Mouse (Mus musculus) G1E (cell line): ENCODE results near the gene Foxo1. TPM values are rescaled to one million over a fixed set of nuclear protein-coding genes. Genes with fewer than 3 reads are reported as not detected.

Experiments
- ATAC-seq: 2 replicates; pipeline ENCODE4 v1.8.0; 2016; ENCODE audit warnings: mild to moderate bottlenecking; ENCODE audit not compliant: insufficient number of reproducible peaks, poor library complexity, low FRiP score, severe bottlenecking; ENCODE audit errors: extremely low read depth
- DNase-seq: peaks from one replicate; pipeline ENCODE4 v3.0.0; 2012; ENCODE audit warnings: low spot score
- H3K27me3 ChIP-seq: 2 replicates; pipeline ENCODE4 v1.6.1; 2012; ENCODE audit warnings: mild to moderate bottlenecking, low read length, inconsistent platforms; ENCODE audit not compliant: insufficient read depth
- H3K36me3 ChIP-seq: replicated peaks from 2 replicates; pipeline ENCODE3; 2012; ENCODE audit warnings: mild to moderate bottlenecking, inconsistent platforms
- H3K4me1 ChIP-seq: 2 replicates; pipeline ENCODE4 v1.6.1; 2012; ENCODE audit warnings: low read depth, low read length, inconsistent platforms, mixed read lengths; ENCODE audit not compliant: insufficient read depth
- H3K4me3 ChIP-seq: 2 replicates; pipeline ENCODE4 v1.5.1; 2012; ENCODE audit warnings: low read depth, mild to moderate bottlenecking, inconsistent platforms, low read length, moderate library complexity, mixed read lengths
- H3K9me3 ChIP-seq: replicated peaks from 2 replicates; pipeline ENCODE4 v1.6.1; 2012; ENCODE audit warnings: inconsistent platforms
- CTCF ChIP-seq: IDR thresholded peaks from 2 replicates; pipeline ENCODE4 v1.5.1; 2012; ENCODE audit warnings: low read depth, low read length, inconsistent platforms, mixed read lengths
- GATA1 ChIP-seq: IDR thresholded peaks from 2 replicates; pipeline ENCODE4 v1.6.1; 2012; ENCODE audit warnings: borderline replicate concordance, low read length, inconsistent platforms, mixed read lengths
- GATA2 ChIP-seq: IDR thresholded peaks from 2 replicates; pipeline ENCODE4 v1.6.1; 2012; ENCODE audit warnings: low read depth, low read length, inconsistent platforms, borderline replicate concordance
- POLR2AphosphoS5 ChIP-seq: IDR thresholded peaks from 2 replicates; pipeline ENCODE4 v1.6.1; 2012; ENCODE audit warnings: low read depth, low read length, inconsistent platforms; ENCODE audit not compliant: insufficient replicate concordance
- TAL1 ChIP-seq: conservative IDR thresholded peaks from 2 replicates; pipeline ENCODE4 v1.6.1; 2012; ENCODE audit warnings: low read depth, low read length, inconsistent platforms, mixed read lengths
- polyA plus RNA-seq: library from polyadenylated mRNA; stranded (reverse); fragments of >175 nt; gene quantifications from 2 replicates; pipeline ENCODE4 v1.2.3, GENCODE M21; 2012
- total RNA-seq, 2 experiments: library from RNA; stranded (forward) in 1 of 2; stranded (reverse) in 1 of 2; fragments of 200-1000 nt in 1 of 2; fragments of >200 nt in 1 of 2; fragmentation: Nextera tagmentation in 1 of 2; gene quantifications; 2 replicates each; pipeline ENCODE4 v1.2.3; 2014 to 2017

The Foxo1 gene
- not detected in 2 replicates for total RNA-seq (2014; fragmentation: Nextera tagmentation)
- 0.06 and 0.11 TPM in 2 replicates for total RNA-seq (2017)
- not detected in 2 replicates for polyA plus RNA-seq

DNA sequence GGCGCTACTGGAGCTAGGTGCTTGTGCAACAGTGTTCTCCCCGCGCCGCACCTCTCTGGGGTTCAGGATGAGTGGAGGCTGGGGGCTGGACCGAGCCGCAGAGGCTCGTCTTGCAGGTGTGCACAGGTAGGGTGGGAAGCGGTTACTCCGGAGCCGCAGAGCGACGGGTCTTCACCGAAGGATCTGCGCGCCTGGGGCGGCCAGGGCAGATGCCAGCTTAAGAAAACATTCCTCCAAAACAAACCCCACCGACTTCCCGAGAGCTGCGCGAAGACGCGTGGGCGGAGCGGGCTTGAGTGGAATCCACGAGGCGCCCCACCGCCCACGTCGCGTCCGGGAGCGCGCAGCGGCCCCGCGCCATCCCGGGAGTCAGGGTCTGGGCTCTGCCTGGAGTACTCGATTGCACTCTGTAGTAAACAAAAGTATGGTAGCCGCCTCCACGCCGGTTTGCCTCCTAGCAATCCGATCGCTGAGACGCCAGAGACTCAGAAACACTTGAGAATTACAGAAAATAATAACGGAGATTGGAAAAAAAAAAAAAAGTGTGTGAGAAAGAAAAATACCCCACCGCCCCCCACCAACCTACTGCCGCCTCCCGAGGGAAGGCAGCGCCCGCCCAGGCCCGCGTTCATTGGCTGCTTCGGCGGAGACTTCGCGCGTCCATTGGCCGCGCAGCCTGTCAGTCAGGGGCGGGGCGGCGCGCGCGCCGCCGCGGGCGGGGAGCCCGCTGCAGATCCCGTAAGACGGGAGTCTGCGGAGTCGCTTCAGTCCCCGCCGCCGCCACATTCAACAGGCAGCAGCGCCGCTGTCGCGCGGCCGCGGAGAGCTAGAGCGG, at the start of gene Foxo1:
TSS of gene Foxo1 (plus strand) at position 685 of the 835 bp plus-strand sequence.
- H3K27me3 ChIP-seq: peaks cover 3% of the 10 kb centered on the region; the same call in 1 of the 2 replicates
- H3K4me3 ChIP-seq: no peak within 1 kb of the TSS; the same call in 1 of the 2 replicates
- no peak for ATAC-seq
- TF ChIP-seq CTCF: no peak
- no peak for TF ChIP-seq GATA1
- TF ChIP-seq TAL1: no peak
- TF ChIP-seq POLR2AphosphoS5: no peak
- TF ChIP-seq GATA2: no peak
- no peak for DNase-seq
- H3K4me1 ChIP-seq: no peaks in the 10 kb centered on the region
- H3K36me3 ChIP-seq: no peaks in the 10 kb centered on the region
- H3K9me3 ChIP-seq: peaks cover 45% of the 10 kb centered on the region

DNA sequence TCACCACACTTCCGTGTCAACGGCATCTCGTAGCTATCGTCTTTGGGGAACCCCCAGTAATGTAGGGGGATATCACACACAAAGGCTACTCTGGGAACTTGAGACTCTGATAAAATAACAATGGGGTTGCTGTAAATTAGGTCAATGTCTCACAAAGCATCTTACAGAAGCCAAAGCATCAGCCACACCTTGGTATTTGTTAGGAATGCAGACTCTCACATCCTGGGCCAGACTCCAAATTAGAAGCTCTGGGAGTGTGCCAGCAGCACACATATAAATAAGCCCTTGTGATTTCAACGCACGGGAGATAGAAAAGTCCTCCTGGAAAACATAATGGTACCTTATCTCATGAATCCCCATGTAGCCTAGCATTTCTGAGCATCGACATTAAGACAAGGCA, 49.3 kb upstream of the Foxo1 start:
- H3K27me3 ChIP-seq: no peaks in the 10 kb centered on the region
- no peak for DNase-seq
- ATAC-seq: no peak
- TF ChIP-seq TAL1 (no peak), GATA1 (no peak), POLR2AphosphoS5 (no peak), GATA2 (no peak), CTCF (no peak)
- H3K4me1 ChIP-seq: no peaks in the 10 kb centered on the region
- H3K36me3 ChIP-seq: no peaks in the 10 kb centered on the region
- H3K4me3 ChIP-seq: no peak overlapping the region
- peaks cover 17% of the 10 kb centered on the region for H3K9me3 ChIP-seq

DNA sequence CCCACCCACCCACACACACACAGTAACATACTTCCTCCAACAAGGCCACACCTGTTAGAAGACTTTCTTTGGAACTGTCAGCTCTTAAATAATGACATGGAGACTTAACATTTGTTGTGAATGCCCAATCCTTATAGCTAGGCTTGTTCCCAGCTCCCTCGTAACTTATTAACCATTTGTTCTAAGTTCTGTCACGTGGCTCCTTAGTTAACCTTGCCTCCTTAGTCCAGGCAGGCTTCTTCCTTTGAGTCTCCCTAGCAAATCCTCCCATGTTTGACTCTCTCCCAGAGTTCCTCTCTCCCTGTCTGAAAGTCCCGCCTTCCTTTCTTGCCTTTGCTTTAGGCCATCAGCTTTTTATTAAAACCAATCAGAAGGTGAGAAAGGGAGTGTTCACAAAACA, 47.1 kb upstream of the Foxo1 start:
- no peaks in the 10 kb centered on the region for H3K36me3 ChIP-seq
- no peak overlapping the region for H3K4me3 ChIP-seq
- no peak for DNase-seq
- no peak for TF ChIP-seq CTCF
- no peak for TF ChIP-seq GATA2
- TF ChIP-seq GATA1: no peak
- TF ChIP-seq POLR2AphosphoS5: no peak
- no peak for TF ChIP-seq TAL1
- no peak for ATAC-seq
- H3K4me1 ChIP-seq: no peaks in the 10 kb centered on the region
- peaks cover 9% of the 10 kb centered on the region for H3K9me3 ChIP-seq
- H3K27me3 ChIP-seq: no peaks in the 10 kb centered on the region

DNA sequence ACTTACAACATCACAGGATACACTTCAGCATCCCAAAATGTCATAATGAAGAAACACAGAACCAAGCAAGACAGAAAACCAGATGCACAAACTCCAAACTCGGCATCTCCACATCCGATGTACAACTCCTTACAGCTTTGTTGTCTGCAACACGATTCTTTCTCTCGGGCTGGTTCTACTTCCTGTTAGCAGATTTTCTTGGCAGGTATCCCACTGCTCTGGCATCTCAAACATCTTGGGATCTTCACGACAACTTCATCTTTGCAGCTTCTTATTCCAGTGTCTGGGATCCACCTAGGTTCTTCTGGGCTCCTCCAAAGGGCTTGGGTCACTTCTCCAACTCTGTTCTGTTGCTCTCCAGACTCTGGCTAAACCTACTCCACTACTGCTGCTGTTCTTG, 46.2 kb upstream of the Foxo1 start:
- no peaks in the 10 kb centered on the region for H3K36me3 ChIP-seq
- H3K27me3 ChIP-seq: no peaks in the 10 kb centered on the region
- no peaks in the 10 kb centered on the region for H3K4me1 ChIP-seq
- no peak for DNase-seq
- TF ChIP-seq POLR2AphosphoS5: no peak
- no peak for TF ChIP-seq CTCF
- no peak for TF ChIP-seq GATA2
- TF ChIP-seq GATA1: no peak
- TF ChIP-seq TAL1: no peak
- ATAC-seq: no peak
- peaks cover 5% of the 10 kb centered on the region; the same call in 1 of the 2 replicates for H3K9me3 ChIP-seq
- H3K4me3 ChIP-seq: no peak overlapping the region

DNA sequence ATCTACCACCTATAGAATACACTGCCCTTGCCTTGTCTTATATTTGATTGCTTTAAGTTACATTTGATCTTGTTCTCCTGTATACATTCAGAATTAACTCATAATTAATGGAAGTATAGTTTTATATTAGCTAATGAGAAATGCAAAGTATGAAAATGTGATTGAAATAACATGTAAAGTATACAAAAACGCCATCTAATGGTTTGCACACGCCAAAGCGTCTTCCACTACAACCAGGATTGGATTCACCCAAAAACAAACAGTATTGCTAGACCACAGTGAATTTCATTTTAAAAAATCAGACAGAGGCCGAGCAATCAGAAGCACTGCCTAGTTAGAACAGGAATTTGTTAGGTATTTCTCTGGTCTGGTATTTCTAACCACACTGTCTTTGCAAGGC, 31.6 kb upstream of the Foxo1 start:
- DNase-seq (no peak), ATAC-seq (no peak)
- H3K27me3 ChIP-seq: no peaks in the 10 kb centered on the region
- H3K36me3 ChIP-seq: no peaks in the 10 kb centered on the region
- TF ChIP-seq GATA2 (no peak), GATA1 (no peak), CTCF (no peak)
- H3K4me3 ChIP-seq: no peak overlapping the region
- H3K4me1 ChIP-seq: no peaks in the 10 kb centered on the region
- H3K9me3 ChIP-seq: no peaks in the 10 kb centered on the region

DNA sequence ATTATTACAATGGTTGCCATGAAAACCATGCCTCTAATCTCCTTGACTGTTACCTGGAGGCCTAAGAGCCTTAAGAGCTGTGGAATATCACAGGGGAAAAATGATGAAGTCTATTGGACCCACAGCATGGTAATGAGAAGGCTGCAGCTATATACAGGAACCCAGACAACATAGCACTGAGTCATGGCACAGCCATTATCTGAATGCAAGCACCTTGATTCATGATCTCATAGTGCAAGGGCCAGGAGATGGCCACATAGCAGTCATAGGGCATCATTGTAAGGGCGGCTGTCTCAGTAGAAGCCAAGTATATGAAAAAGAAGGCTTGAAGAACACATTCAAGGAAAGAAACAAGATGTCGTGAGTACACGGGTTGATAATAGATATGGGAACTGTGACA, 31.0 kb upstream of the Foxo1 start:
- DNase-seq (no peak), ATAC-seq (no peak)
- TF ChIP-seq GATA2 (no peak), CTCF (no peak), TAL1 (no peak), GATA1 (no peak), POLR2AphosphoS5 (no peak)
- H3K4me1 ChIP-seq: no peaks in the 10 kb centered on the region
- H3K4me3 ChIP-seq: no peak overlapping the region
- H3K9me3 ChIP-seq: 0 out of 2 replicates have a peak, but pooled peaks cover 3% of the 10 kb centered on the region
- H3K27me3 ChIP-seq: no peaks in the 10 kb centered on the region
- H3K36me3 ChIP-seq: no peaks in the 10 kb centered on the region
